Mouse (Mus musculus) forebrain, postnatal 0 days (tissue): ENCODE measurements at regions not wholly inside any gene's neighbourhood (a gene's known extent, or its start where the extent isn't known, plus 50 kb on each side); places are given as distances from the start of the nearest gene placed in this dataset.
"Not testable (repeated sequence)": the region's sequence is repeated elsewhere in the genome, so short reads cannot be mapped to it uniquely, and the experiment has no call there.

Experiments used
- ATAC-seq: fragments of 200-750 bp; cut with Nextera tagmentation; 2 replicates; pipeline ENCODE4 v1.8.0; 2017; ENCODE audit warnings: mild to moderate bottlenecking, moderate library complexity
- DNase-seq: peaks from one replicate; pipeline ENCODE4 v3.0.0-alpha.2; 2015
- H3K27ac ChIP-seq: fragments of 300-500 bp; sonication (generic); 2 replicates; pipeline ENCODE4 v1.5.1; 2014; ENCODE audit warnings: low read depth, mild to moderate bottlenecking, antibody characterized with exemption, low read length, moderate library complexity, mixed read lengths
- H3K27me3 ChIP-seq: fragments of 300-500 bp; sonication (generic); 2 replicates; pipeline ENCODE4 v1.6.1; 2014; ENCODE audit warnings: mild to moderate bottlenecking, low read length, mixed read lengths; ENCODE audit not compliant: insufficient read depth
- H3K36me3 ChIP-seq: fragments of 300-500 bp; sonication (generic); 2 replicates; pipeline ENCODE4 v1.6.1; 2014; ENCODE audit warnings: mild to moderate bottlenecking, moderate library complexity; ENCODE audit not compliant: insufficient read depth
- H3K4me1 ChIP-seq: fragments of 300-500 bp; sonication (generic); 2 replicates; pipeline ENCODE4 v1.6.1; 2014; ENCODE audit warnings: antibody characterized with exemption; ENCODE audit not compliant: insufficient read depth
- H3K4me2 ChIP-seq: fragments of 300-500 bp; sonication (generic); 2 replicates; pipeline ENCODE4 v1.6.1; 2014; ENCODE audit warnings: low read depth, mild to moderate bottlenecking, moderate library complexity
- H3K4me3 ChIP-seq: fragments of 300-500 bp; sonication (generic); 2 replicates; pipeline ENCODE4 v1.5.1; 2014; ENCODE audit warnings: low read depth, low read length, mixed read lengths
- H3K9ac ChIP-seq: fragments of 300-500 bp; sonication (generic); 2 replicates; pipeline ENCODE4 v1.6.1; 2014; ENCODE audit warnings: mild to moderate bottlenecking
- H3K9me3 ChIP-seq: fragments of 300-500 bp; sonication (generic); 2 replicates; pipeline ENCODE4 v1.6.1; 2016; ENCODE audit warnings: low read length
- CTCF ChIP-seq: sonication (generic); IDR thresholded peaks from 2 replicates; pipeline ENCODE4 v1.5.1; 2016; ENCODE audit warnings: antibody characterized with exemption, control low read depth, low read depth
- WGBS: fragments of 180-500 bp; shearing (Covaris S2); extraction: QIAGEN DNeasy Blood & Tissue Kit; methylation state at CpG from one replicate; pipeline ENCODE4 v1.1.7; 2014; 5-methylcytosine and 5-hydroxymethylcytosine counted together

DNA sequence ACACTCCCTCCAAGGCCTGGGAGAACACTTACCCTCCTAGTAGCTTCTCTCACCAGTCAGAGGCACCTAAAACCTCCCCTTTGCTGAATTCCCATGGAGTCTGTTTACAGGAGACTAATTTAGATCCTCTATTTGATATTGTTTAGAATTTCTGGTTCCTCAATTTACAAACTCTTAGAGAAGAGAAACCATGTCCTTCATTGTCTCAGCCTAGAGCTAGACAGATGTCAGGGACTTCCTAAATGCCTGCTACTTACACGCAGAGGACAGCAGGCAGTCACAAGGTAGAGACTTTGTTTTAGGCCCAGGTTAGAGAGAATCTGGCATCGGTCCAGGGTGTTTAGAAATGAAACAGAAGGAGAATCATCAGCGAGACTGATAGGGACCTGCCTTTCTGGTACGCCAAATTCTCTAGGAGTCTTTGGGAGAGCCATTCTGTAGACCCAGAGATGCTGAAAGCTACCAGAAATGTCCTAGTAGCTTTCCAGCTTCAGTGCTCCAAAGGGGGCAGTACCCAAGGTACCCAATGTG lies 238.3 kb upstream of the Jarid2 start:
- TF ChIP-seq CTCF = no peak
- Histone ChIP-seq H3K4me1 (no peaks in the 10 kb centered on the region), H3K4me2 (no peak overlapping the region), H3K27me3 (no peaks in the 10 kb centered on the region), H3K9me3 (no peaks in the 10 kb centered on the region), H3K36me3 (no peaks in the 10 kb centered on the region), H3K27ac (no peak overlapping the region), H3K9ac (no peak overlapping the region), H3K4me3 (no peak overlapping the region)
- WGBS = 71% methylated on average over 4 of the region's 4 CpGs
- DNase-seq (no peak), ATAC-seq (no peak)

DNA sequence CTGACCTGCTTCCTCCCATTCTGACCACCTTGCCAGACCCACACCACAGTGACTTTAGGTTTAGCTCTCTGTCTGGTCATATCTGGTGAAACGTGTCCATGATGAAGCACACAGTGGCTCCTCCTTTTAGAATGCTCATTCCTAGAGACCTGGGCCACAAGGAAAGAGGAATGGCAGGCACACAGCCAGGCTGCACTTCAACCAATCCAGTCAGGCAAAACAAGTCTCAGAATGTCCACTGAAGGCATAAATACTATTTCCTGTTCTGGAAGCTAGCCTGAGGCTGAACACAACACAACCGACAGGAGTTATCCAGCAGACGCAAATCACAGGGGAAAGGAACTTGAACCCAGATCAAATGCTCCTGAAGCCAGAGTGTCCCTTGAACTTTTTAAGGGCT lies 235.4 kb upstream of the Jarid2 start:
- H3K4me1 ChIP-seq = no peaks in the 10 kb centered on the region
- H3K27me3 ChIP-seq = no peaks in the 10 kb centered on the region
- H3K9me3 ChIP-seq = no peaks in the 10 kb centered on the region
- no peak for TF ChIP-seq CTCF
- DNase-seq (no peak), ATAC-seq (no peak)
- H3K36me3 ChIP-seq = no peaks in the 10 kb centered on the region
- H3K4me3 ChIP-seq = no peak overlapping the region
- no peak overlapping the region for H3K4me2 ChIP-seq
- 80% methylated on average over 3 of the region's 3 CpGs for WGBS
- H3K9ac ChIP-seq = no peak overlapping the region
- no peak overlapping the region for H3K27ac ChIP-seq

DNA sequence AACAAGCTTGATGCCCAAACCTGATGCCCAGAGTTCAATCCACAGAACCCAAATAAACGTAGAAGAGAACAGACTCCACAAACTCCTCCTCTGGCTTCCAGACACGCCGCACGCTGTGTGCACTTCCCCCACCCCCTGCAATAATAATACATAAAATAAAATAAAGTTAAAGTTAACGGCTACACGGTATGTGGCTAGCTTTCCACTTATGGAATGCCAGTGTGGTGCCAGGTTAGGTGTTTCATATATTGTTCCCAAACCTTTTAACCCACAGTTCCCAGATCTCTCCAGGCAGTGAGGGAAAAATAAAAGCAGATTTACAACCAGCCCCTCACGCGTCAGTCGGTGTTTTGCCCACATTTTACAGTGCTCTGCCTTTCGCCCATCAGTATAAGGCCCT lies 233.8 kb upstream of the Jarid2 start:
- Histone ChIP-seq H3K4me1 (no peaks in the 10 kb centered on the region), H3K4me3 (no peak overlapping the region), H3K9me3 (no peaks in the 10 kb centered on the region), H3K27ac (no peak overlapping the region), H3K36me3 (no peaks in the 10 kb centered on the region), H3K4me2 (no peak overlapping the region), H3K27me3 (no peaks in the 10 kb centered on the region), H3K9ac (no peak overlapping the region)
- no peak for DNase-seq
- no peak for TF ChIP-seq CTCF
- WGBS = 87% methylated on average over 10 of the region's 10 CpGs
- no peak for ATAC-seq

DNA sequence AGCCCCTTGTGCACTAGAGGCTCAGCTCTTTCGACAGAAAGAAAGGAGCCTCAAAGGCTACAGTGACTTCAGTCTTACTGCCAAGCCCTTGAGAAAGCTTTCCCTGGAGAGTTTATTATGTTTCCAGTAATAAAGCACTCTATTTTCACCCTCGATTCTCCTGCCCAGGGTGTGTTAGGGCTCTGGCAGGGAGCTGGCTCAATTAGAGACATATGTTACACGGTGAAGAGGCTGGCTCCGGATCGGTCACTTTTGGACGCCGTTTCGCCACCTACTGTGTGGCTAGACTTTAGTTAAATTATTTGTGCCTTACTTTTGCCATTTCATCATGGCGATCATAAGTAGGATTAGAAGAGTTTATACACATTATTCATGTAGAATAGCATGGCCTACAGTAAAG lies 232.7 kb upstream of the Jarid2 start:
- Histone ChIP-seq H3K4me3 (no peak overlapping the region), H3K9ac (no peak overlapping the region), H3K9me3 (no peaks in the 10 kb centered on the region), H3K36me3 (no peaks in the 10 kb centered on the region), H3K4me2 (no peak overlapping the region), H3K27me3 (no peaks in the 10 kb centered on the region), H3K27ac (no peak overlapping the region), H3K4me1 (no peaks in the 10 kb centered on the region)
- DNase-seq (no peak), ATAC-seq (no peak)
- TF ChIP-seq CTCF = no peak
- 28% methylated on average over 9 of the region's 9 CpGs for WGBS

DNA sequence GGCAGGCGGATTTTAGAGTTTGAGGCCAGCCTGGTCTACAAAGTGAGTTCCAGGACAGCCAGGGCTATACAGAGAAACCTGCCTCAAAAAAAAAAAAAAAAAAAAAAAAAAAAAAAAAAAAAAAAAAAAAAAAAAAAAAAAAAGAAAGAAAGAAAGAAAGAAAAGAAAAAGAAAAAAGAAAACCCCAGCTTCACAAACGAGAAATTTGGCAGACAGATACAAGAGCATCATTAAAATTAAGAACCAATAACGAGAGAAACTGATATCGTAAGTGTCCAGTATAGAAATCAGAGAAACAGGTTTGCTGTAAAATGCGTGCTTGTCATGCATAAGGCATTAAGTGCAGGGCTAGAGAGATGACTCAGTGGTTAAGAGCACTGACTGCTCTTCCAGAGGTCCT lies 228.4 kb upstream of the Jarid2 start:
- not testable (repeated sequence) for H3K9me3 ChIP-seq, H3K27me3 ChIP-seq, ATAC-seq, H3K4me1 ChIP-seq, H3K9ac ChIP-seq, H3K36me3 ChIP-seq, DNase-seq, H3K27ac ChIP-seq, H3K4me3 ChIP-seq, H3K4me2 ChIP-seq
- WGBS = 81% methylated on average over 5 of the region's 5 CpGs

DNA sequence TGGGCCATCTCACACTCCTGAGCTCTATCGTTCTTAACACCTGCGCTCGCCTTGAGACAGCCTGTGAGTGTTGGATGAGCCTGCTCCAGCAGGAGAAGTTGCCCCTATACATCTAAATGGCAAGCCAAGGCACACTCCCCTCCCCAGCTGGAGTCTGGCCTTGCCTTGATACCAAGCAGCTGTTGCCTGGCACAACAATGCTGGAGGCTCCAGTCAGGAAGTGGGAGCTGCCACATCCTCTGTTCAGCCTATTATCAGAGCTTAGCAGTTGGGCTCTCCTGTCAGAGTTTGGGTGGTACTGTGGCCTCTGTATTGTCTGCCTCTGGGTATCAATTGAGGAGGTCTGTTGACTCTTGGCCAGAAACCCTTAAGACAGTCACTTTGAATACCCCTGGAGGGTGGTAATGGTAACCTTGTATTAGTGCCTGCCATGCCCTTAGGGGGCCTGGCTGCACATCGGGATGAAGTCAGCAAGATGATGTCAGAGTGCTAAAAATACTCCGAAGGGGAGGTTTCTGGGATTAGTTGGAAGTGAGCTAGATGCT lies 227.4 kb upstream of the Jarid2 start:
- Histone ChIP-seq H3K27ac (no peak overlapping the region), H3K9ac (no peak overlapping the region), H3K4me2 (no peak overlapping the region), H3K4me1 (0 out of 2 replicates have a peak, but pooled peaks cover 3% of the 10 kb centered on the region), H3K9me3 (no peaks in the 10 kb centered on the region), H3K36me3 (no peaks in the 10 kb centered on the region), H3K27me3 (no peaks in the 10 kb centered on the region), H3K4me3 (no peak overlapping the region)
- WGBS = 48% methylated on average over 5 of the region's 5 CpGs
- peak; percentile 66 for ATAC-seq
- DNase-seq = peak; percentile 38
- TF ChIP-seq CTCF = no peak

DNA sequence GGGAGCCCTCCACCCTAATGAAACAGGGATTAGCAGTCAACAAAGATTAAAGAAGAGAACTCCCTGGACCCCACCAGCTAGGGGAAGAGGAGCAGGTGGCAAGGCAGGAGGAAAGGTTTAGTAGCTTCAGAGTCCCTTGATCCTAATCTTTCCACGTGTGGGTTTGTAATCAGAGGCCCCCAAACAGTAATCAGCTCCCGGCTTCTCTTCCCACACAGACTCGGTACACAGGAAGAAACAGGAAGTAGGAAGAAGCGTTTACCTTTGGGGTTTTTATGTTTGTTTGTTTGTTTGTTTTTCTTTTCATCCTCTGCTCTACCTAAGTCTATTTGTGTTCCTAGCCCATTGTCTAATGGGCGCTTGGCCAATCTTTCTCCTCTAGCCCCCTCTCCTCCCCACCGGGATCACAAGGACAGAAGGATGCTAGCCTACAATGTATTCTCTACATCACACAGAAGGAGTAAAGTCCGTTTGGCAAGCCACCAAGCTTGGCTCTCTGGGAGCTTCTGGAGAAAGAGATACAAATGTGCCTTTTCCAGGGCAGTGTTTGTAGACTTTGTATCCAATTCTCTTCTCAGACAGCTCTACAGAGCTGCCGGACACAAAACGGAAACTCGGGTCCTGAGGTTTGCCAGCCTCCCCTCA lies 226.5 kb upstream of the Jarid2 start:
- Histone ChIP-seq H3K4me2 (no peak overlapping the region), H3K4me1 (0 out of 2 replicates have a peak, but pooled peaks cover 3% of the 10 kb centered on the region), H3K27me3 (no peaks in the 10 kb centered on the region), H3K9me3 (no peaks in the 10 kb centered on the region), H3K36me3 (no peaks in the 10 kb centered on the region), H3K4me3 (no peak overlapping the region), H3K27ac (no peak overlapping the region), H3K9ac (no peak overlapping the region)
- no peak for TF ChIP-seq CTCF
- ATAC-seq = no peak
- WGBS = 72% methylated on average over 10 of the region's 10 CpGs
- no peak for DNase-seq
